Mouse (Mus musculus) regulatory T cell (primary cell): ENCODE measurements at regions not wholly inside any gene's neighbourhood (a gene's known extent, or its start where the extent isn't known, plus 50 kb on each side); places are given as distances from the start of the nearest gene placed in this dataset.

ENCODE experiments used
- in situ Hi-C: fragments of 300-600 bp; cut with MboI, MseI; formaldehyde crosslinking; loops from one replicate; pipeline ENCODE4 v1.15.1; 2025; ENCODE audit warnings: high pct_unique_total_duplicates

GRCm38 (mm10) chr17:93260366-93261205 lies 61.8 kb downstream of the Adcyap1 start:
- in situ Hi-C loops, result no loop called here

- in situ Hi-C loops, result no loop called here
Measured at GRCm38 (mm10) chr17:93261206-93261504, 62.3 kb downstream of the Adcyap1 start.

DNA sequence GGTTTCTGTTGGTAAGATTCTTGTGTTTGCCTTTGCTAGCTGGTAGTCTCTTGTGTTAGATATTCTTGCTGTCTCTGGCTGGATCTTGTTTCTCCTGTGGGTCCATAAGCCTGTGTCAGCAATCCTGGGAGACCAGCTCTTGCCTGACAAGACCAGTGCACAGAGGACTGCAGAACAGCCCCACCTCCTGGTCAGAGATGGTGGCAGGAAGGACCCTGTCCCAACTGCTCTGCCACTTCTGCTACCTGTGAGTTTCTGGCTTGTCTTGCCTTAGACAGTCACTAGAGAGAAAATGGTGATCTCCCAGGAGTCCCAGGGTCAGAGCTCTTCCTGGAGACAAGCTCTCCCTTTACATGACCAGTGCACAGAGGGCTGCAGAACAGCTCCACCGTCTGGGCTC lies 107.3 kb downstream of the Adcyap1 start:
- in situ Hi-C loops, result no loop called here

DNA sequence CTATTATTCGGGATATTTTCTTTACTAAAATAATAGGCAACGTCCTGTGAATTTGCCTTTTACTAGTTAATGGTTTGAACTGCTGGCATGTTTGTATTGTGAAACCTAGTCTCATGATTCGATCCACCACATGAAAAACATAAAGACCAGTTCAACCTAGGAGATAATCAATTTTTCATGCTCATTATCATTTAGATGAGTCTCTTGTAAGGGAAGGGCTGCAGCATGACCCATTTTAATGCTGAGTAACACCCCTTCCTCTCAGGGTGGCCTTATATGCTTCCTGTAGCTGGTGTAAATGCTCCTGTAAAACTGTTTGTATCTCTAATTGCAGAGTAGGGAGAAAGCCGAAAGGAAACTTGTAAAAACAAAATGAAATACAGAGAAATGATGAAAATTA lies 113.3 kb downstream of the Adcyap1 start:
- in situ Hi-C loops, result loop anchor here (5.0 kb wide), 1 partner anchor 75 kb away; no protein-coding TSS in a partner anchor

- in situ Hi-C loops, result loop anchor here (5.0 kb wide), 1 partner anchor 75 kb away; no protein-coding TSS in a partner anchor
Measured at GRCm38 (mm10) chr17:93312640-93313309, 114.0 kb downstream of the Adcyap1 start.

- in situ Hi-C loops, result loop anchor here (5.0 kb wide), 1 partner anchor 74 kb away; no protein-coding TSS in a partner anchor
Measured at GRCm38 (mm10) chr17:93313310-93313688, 114.5 kb downstream of the Adcyap1 start.

DNA sequence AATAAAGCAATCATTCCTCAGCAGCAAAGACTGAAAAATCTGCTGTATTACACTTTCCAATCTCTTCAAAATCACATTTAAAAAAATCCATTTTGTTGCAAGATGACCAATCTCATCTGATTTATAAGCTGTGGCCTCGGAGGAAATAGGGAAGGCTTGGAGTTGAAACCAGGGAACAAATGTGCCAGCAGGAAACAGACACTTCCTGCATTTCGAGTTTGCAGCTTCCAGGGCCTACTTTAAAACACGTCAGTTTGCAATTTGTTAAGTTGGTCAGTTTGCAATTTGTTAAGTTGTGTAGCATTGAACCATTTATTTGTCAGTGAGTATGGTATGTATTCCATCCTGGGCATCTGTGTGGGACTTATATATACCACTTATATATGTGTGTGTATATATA lies 115.3 kb downstream of the Adcyap1 start:
- in situ Hi-C loops, result loop anchor here (5.0 kb wide), 1 partner anchor 73 kb away; no protein-coding TSS in a partner anchor

DNA sequence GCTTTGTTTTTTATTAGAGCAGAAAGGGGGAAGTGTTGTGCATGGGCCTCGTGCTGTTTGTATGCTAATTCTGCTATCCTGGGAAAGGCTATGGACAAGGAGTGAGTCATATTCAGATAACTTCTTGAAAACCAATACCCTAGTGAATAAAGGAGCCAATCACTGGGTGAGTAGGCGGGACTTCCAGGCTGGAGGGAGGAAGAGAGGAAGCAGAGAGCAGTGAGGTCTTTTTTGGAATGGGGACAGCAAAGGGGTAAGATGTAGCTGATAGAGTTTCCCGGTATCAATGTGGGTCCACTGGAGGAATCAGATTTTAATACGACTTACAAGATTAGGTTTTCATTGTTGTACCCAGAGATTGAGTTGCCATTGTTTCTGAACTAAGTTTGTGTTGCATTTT lies 122.7 kb downstream of the Adcyap1 start:
- in situ Hi-C loops, result no loop called here

DNA sequence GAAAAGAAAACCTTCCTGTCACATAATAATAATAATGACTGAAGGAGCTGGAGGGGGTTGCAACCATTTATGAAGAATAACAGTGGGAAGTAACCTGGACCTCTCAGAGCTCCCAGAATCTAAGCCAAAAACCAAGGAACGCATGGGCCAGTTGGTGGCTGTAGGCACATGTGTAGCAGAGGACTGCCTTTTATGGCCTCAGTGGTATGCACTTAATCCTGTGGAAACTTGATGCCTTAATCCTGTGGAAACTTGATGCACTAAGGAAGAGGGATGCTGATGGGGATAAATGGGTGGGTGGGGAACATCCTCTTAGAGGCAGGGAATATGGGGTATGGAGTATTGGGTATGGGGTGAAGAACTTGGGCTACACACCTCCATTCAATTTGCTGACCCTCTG lies 138.8 kb downstream of the Adcyap1 start:
- in situ Hi-C loops, result no loop called here

DNA sequence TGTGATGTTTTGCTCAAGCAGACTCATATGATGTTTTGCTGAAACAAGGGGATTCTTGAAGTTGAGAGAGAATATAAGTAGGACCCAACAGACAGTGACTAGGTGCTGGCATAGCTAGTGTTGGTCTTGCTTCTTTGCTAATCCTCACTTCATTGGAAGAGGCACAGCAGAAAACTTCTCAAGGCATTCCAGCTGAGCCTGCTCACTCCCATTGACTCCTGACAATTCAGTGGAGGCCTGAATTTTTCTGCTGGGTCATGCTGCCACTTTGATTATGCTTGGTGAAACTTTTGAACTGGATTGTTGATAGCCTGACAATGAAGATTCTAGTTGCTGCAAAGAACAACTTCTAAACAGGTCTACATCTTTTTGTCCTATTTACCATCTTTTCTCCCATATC lies 156.4 kb downstream of the Adcyap1 start:
- in situ Hi-C loops, result no loop called here

- in situ Hi-C loops, result no loop called here
Measured at GRCm38 (mm10) chr17:93362926-93363325, 164.1 kb downstream of the Adcyap1 start.

- in situ Hi-C loops, result no loop called here
Measured at GRCm38 (mm10) chr17:93377453-93378091, 178.8 kb downstream of the Adcyap1 start.

DNA sequence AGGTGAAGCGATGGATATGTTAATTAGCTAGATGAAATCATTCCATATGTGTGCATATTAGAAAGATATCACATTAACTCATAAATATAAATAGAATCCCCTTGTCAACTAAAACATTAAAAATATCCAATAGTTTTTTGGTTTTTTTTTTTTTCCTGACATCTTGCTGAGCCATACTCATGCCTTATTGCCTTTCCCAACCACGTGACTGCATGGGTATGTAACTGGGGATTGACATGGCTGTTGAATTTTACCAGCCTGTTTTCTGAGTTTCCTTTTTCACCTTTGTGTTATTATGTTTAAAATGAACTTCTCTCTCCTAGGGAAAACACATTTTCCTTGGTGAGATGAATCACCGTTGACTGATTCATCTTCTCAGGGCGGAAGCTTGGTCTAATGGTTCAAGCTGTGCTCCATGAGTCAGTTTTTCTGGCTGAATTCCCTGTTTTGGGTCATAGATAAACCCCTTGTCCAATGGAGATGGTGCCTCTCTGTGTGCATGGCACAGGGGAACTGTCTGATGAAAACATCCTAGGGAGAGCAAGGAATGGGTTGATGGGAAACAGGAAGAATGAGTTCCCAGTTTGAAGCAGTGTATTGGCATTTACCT lies 181.1 kb downstream of the Adcyap1 start:
- in situ Hi-C loops, result no loop called here

DNA sequence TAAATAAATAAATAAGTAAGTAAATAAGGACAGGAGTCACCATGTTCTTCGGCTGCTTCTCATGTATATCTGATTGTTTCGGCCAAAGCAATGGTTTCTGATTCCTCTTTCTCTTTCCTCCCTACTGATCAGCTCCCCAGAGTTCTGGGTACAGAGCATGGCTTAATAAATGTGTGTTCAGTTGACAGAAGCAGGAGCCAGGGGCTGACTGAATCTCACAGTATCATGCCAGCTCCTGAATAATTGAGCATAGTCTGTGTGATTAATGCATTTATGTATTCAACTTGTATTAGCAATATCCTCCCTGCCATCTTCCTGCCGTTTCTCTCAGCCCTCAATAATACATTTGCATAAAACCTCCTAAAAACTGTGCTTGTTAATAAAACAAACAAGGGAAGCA lies 191.4 kb downstream of the Adcyap1 start:
- in situ Hi-C loops, result no loop called here

GRCm38 (mm10) chr17:93409329-93409728 lies 210.5 kb downstream of the Adcyap1 start:
- in situ Hi-C loops, result no loop called here
